Mouse (Mus musculus): ENCODE data around the gene Rhoa. TPM values are rescaled to one million over a fixed set of nuclear protein-coding genes. Genes with fewer than 3 reads are reported as not detected.
A peak's percentile ranks its signal among the peaks of the same experiment; 100 is the strongest.

Rhoa gene
- total RNA-seq, 2 experiments from 2014 or later: 229 to 232 TPM

GRCm38 (mm10) chr9:108340258-108341138 is 34.6 kb downstream of the Rhoa start:
- DNase-seq: peak; percentile 39 to 67

GRCm38 (mm10) chr9:108341139-108341475 is 35.2 kb downstream of the Rhoa start:
- DNase-seq: no peak

GRCm38 (mm10) chr9:108341801-108342200 is 35.9 kb downstream of the Rhoa start:
- peak in 1 of 2 experiments; percentile 16 for DNase-seq

- DNase-seq: peak in 1 of 2 experiments; percentile 32
These were observed 36.4 kb downstream of the Rhoa start for GRCm38 (mm10) chr9:108342301-108342831.

- no peak for DNase-seq
These were observed 37.4 kb downstream of the Rhoa start for GRCm38 (mm10) chr9:108343331-108343730.

- DNase-seq: no peak
These were observed 37.9 kb downstream of the Rhoa start for GRCm38 (mm10) chr9:108343835-108344234.

GRCm38 (mm10) chr9:108344471-108344870 is 38.5 kb downstream of the Rhoa start:
- DNase-seq: no peak

GRCm38 (mm10) chr9:108347024-108347423 is 41.1 kb downstream of the Rhoa start:
- no peak for DNase-seq

- DNase-seq: peak; percentile 91 to 94
These were observed 41.8 kb downstream of the Rhoa start, which contains the start of gene Usp4 for GRCm38 (mm10) chr9:108347540-108348289. TSS of gene Usp4 (plus strand) at chr9:108347853.

GRCm38 (mm10) chr9:108348290-108348680 is 42.4 kb downstream of the Rhoa start:
- no peak for DNase-seq

- no peak for DNase-seq
These were observed 43.8 kb downstream of the Rhoa start for GRCm38 (mm10) chr9:108349727-108350126.

- no peak for DNase-seq
These were observed 72.3 kb downstream of the Rhoa start for GRCm38 (mm10) chr9:108378234-108378633.

- DNase-seq: no peak
These were observed 72.8 kb downstream of the Rhoa start for GRCm38 (mm10) chr9:108378736-108379135.

- no peak for DNase-seq
These were observed 73.4 kb downstream of the Rhoa start for GRCm38 (mm10) chr9:108379294-108379693.

- DNase-seq: no peak
These were observed 75.5 kb downstream of the Rhoa start for GRCm38 (mm10) chr9:108381382-108381781.

- DNase-seq: no peak
These were observed 79.1 kb downstream of the Rhoa start for GRCm38 (mm10) chr9:108385006-108385405.

GRCm38 (mm10) chr9:108386816-108387215 is 80.9 kb downstream of the Rhoa start:
- no peak for DNase-seq

Other genes starting within 250 kb of the Rhoa start
- under 1 TPM in 1 of 2 experiments, not detected in 1; 0.36 TPM for gene Mst1, start 225.7 kb upstream of the Rhoa start, total RNA-seq (2021)
- gene Rnf123, start 222.8 kb upstream of the Rhoa start, total RNA-seq (2021): 10 to 100 TPM; 83.4 to 86.8 TPM
- 10 to 100 TPM; 37.4 to 48.3 TPM for gene Apeh, start 211.5 kb upstream of the Rhoa start, total RNA-seq (2021)
- gene Bsn, start 115.7 kb upstream of the Rhoa start, total RNA-seq (2021): under 1 TPM; 0.02 to 0.08 TPM
- gene Dag1, start 42.2 kb upstream of the Rhoa start, total RNA-seq (2021): 100 to 1,000 TPM; 290 to 300 TPM
- 10 to 100 TPM; 22.2 to 25.6 TPM for gene Nicn1, start 15.7 kb upstream of the Rhoa start, total RNA-seq (2021)
- 1 to 10 TPM; 5.0 to 5.8 TPM for gene Amt, start 9.3 kb upstream of the Rhoa start, total RNA-seq (2021)
- gene Tcta, start within 50 bp of the Rhoa start, total RNA-seq (2021): 10 to 100 TPM; 67.6 to 76.8 TPM
- gene Gpx1, start 32.8 kb downstream of the Rhoa start, total RNA-seq (2021): 100 to 1,000 TPM in 1 of 2 experiments, 10 to 100 TPM in 1; 86.8 to 111 TPM
- 10 to 100 TPM; 74.3 to 79.6 TPM for gene Usp4, start 41.7 kb downstream of the Rhoa start, total RNA-seq (2021)
- 1 to 10 TPM in 1 of 2 experiments, under 1 TPM in 1; 0.97 to 1.2 TPM for gene 1700102P08Rik, start 86.7 kb downstream of the Rhoa start, total RNA-seq (2021)
- not detected for gene Ccdc36, start 122.4 kb downstream of the Rhoa start, total RNA-seq (2021)
- gene BC048562, start 130.4 kb downstream of the Rhoa start, total RNA-seq (2021): not detected
- 10 to 100 TPM; 23.1 to 23.3 TPM for gene Ccdc71, start 154.4 kb downstream of the Rhoa start, total RNA-seq (2021)
- gene Klhdc8b, start 155.5 kb downstream of the Rhoa start, total RNA-seq (2021): 1 to 10 TPM; 4.7 to 5.5 TPM
- 100 to 1,000 TPM; 334 to 339 TPM for gene Lamb2, start 173.6 kb downstream of the Rhoa start, total RNA-seq (2021)
- gene Usp19, start 184.5 kb downstream of the Rhoa start, total RNA-seq (2021): 10 to 100 TPM; 79.9 to 91.6 TPM
- 10 to 100 TPM; 76.4 to 90.3 TPM for gene Qars, start 201.6 kb downstream of the Rhoa start, total RNA-seq (2021)
- gene Qrich1, start 210.7 kb downstream of the Rhoa start, total RNA-seq (2021): 10 to 100 TPM; 57.8 to 58.7 TPM

All from heart, adult 18-20 months (tissue).